ENCODE assay signal across 13 mouse cellular contexts in genomic region chr17:35147922-35148639, GRCm38 (mm10). TPM values are rescaled to one million over a fixed set of nuclear protein-coding genes. Genes with fewer than 3 reads are reported as not detected.
A peak's percentile ranks its signal among the peaks of the same experiment; 100 is the strongest.
DNase-seq lines count a peak whose midpoint lies in the region; ATAC-seq lines count a peak whose summit lies in the region.
"Had no signal": no experiment of that assay in that cellular context is flagged by ENCODE, and none has a peak within 500 bp of the region (broad histone marks: within the 10 kb centered on the region; RNA-seq: fewer than 3 reads in every experiment).

No protein-coding gene starts in this region.

- H3K4me3 ChIP-seq in heart, embryonic 12.5 days: no peak overlapping the region
- no peak overlapping the region for H3K4me3 ChIP-seq in midbrain, embryonic 12.5 days
- no peak overlapping the region for H3K4me3 ChIP-seq in midbrain, embryonic 16.5 days (ENCODE audit: low read depth, low read length)
- no peak overlapping the region for H3K4me3 ChIP-seq in embryonic facial prominence, embryonic 13.5 days
- H3K4me3 ChIP-seq in neural tube, embryonic 13.5 days: no peak overlapping the region
- H3K4me3 ChIP-seq: hindbrain, embryonic 13.5 days; stomach, embryonic 15.5 days had no signal

- DNase-seq in heart, adult 11 months: no peak
- DNase-seq in frontal cortex, postnatal 14 days (ENCODE audit: low spot score in 2 of 2): no peak
- DNase-seq: cerebellum, postnatal 36 days; kidney, postnatal 4 days; lung, postnatal 14 days; right cerebral cortex, postnatal 25 days had no signal

- no peaks in the 10 kb centered on the region for H3K27me3 ChIP-seq in heart, embryonic 12.5 days (replicated peaks)
- no peaks in the 10 kb centered on the region for H3K27me3 ChIP-seq in midbrain, embryonic 12.5 days
- no peaks in the 10 kb centered on the region for H3K27me3 ChIP-seq in midbrain, embryonic 16.5 days (ENCODE audit: control insufficient read depth, insufficient read depth, low read depth, low read length)
- no peaks in the 10 kb centered on the region for H3K27me3 ChIP-seq in embryonic facial prominence, embryonic 13.5 days
- no peaks in the 10 kb centered on the region for H3K27me3 ChIP-seq in neural tube, embryonic 13.5 days
- H3K27me3 ChIP-seq: hindbrain, embryonic 13.5 days; stomach, embryonic 15.5 days had no signal

- WGBS in heart, embryonic 12.5 days: 72% methylated on average over 5 of the region's 5 CpGs
- WGBS in midbrain, embryonic 12.5 days: 73% methylated on average over 5 of the region's 5 CpGs
- 62% methylated on average over 5 of the region's 5 CpGs for WGBS in midbrain, embryonic 16.5 days
- 69% methylated on average over 5 of the region's 5 CpGs for whole genome bisulfite sequencing in embryonic facial prominence, embryonic 13.5 days
- 66% methylated on average over 5 of the region's 5 CpGs for WGBS in neural tube, embryonic 13.5 days

- no peak overlapping the region for H3K4me2 ChIP-seq in heart, embryonic 12.5 days
- no peak overlapping the region for H3K4me2 ChIP-seq in midbrain, embryonic 12.5 days (replicated peaks)
- no peak overlapping the region for H3K4me2 ChIP-seq in midbrain, embryonic 16.5 days (ENCODE audit: low read length)
- H3K4me2 ChIP-seq in embryonic facial prominence, embryonic 13.5 days: no peak overlapping the region
- no peak overlapping the region for H3K4me2 ChIP-seq in neural tube, embryonic 13.5 days
- H3K4me2 ChIP-seq: hindbrain, embryonic 13.5 days; stomach, embryonic 15.5 days had no signal

- ATAC-seq in heart, embryonic 12.5 days (ENCODE audit: insufficient number of reproducible peaks, low FRiP score): no peak
- no peak for ATAC-seq in midbrain, embryonic 12.5 days (ENCODE audit: low FRiP score, low read depth)
- no peak for ATAC-seq in midbrain, embryonic 16.5 days
- ATAC-seq in embryonic facial prominence, embryonic 13.5 days (ENCODE audit: insufficient number of reproducible peaks, insufficient read depth, low FRiP score, low TSS enrichment, low read depth): no peak; the same call in 1 of the 2 replicates
- ATAC-seq in neural tube, embryonic 13.5 days (ENCODE audit: low read depth): no peak

- H3K9me3 ChIP-seq in heart, embryonic 12.5 days (replicated peaks): peaks cover 5% of the 10 kb centered on the region; the same call in 1 of the 2 replicates
- no peaks in the 10 kb centered on the region for H3K9me3 ChIP-seq in midbrain, embryonic 12.5 days
- H3K9me3 ChIP-seq in midbrain, embryonic 16.5 days (replicated peaks; ENCODE audit: control insufficient read depth, low read length, poor library complexity, severe bottlenecking): no peaks in the 10 kb centered on the region
- H3K9me3 ChIP-seq in embryonic facial prominence, embryonic 13.5 days: no peaks in the 10 kb centered on the region
- H3K9me3 ChIP-seq in neural tube, embryonic 13.5 days: no peaks in the 10 kb centered on the region
- H3K9me3 ChIP-seq: hindbrain, embryonic 13.5 days; stomach, embryonic 15.5 days had no signal

- H3K27ac ChIP-seq in heart, embryonic 12.5 days (ENCODE audit: poor library complexity, severe bottlenecking): peak overlapping the region; percentile 33; the same call in 1 of the 2 replicates
- 0 out of 2 replicates have a peak overlapping the region, but pooled peaks have one; percentile 3 for H3K27ac ChIP-seq in midbrain, embryonic 12.5 days (replicated peaks)
- no peak overlapping the region for H3K27ac ChIP-seq in midbrain, embryonic 16.5 days (ENCODE audit: low read length)
- H3K27ac ChIP-seq in embryonic facial prominence, embryonic 13.5 days: peak overlapping the region; percentile 33; the same call in 1 of the 2 replicates
- peak overlapping the region; percentile 49 for H3K27ac ChIP-seq in neural tube, embryonic 13.5 days (replicated peaks)
- H3K27ac ChIP-seq: stomach, embryonic 15.5 days had no signal

- H3K9ac ChIP-seq in heart, embryonic 12.5 days: no peak overlapping the region
- no peak overlapping the region for H3K9ac ChIP-seq in midbrain, embryonic 12.5 days (replicated peaks)
- H3K9ac ChIP-seq in midbrain, embryonic 16.5 days (ENCODE audit: low read depth, low read length): no peak overlapping the region
- H3K9ac ChIP-seq in embryonic facial prominence, embryonic 13.5 days: no peak overlapping the region
- no peak overlapping the region for H3K9ac ChIP-seq in neural tube, embryonic 13.5 days
- H3K9ac ChIP-seq: hindbrain, embryonic 13.5 days; stomach, embryonic 15.5 days had no signal

- peaks cover 97% of the 10 kb centered on the region for H3K36me3 ChIP-seq in heart, embryonic 12.5 days
- peaks cover 97% of the 10 kb centered on the region for H3K36me3 ChIP-seq in midbrain, embryonic 12.5 days
- peaks cover 67% of the 10 kb centered on the region for H3K36me3 ChIP-seq in midbrain, embryonic 16.5 days (ENCODE audit: control insufficient read depth, insufficient read depth, low read length)
- peaks cover 96% of the 10 kb centered on the region for H3K36me3 ChIP-seq in embryonic facial prominence, embryonic 13.5 days
- H3K36me3 ChIP-seq in neural tube, embryonic 13.5 days: peaks cover 97% of the 10 kb centered on the region

- H3K4me1 ChIP-seq in heart, embryonic 12.5 days (replicated peaks): no peaks in the 10 kb centered on the region
- no peaks in the 10 kb centered on the region for H3K4me1 ChIP-seq in midbrain, embryonic 12.5 days
- no peaks in the 10 kb centered on the region for H3K4me1 ChIP-seq in midbrain, embryonic 16.5 days (ENCODE audit: control insufficient read depth, insufficient read depth, low read length)
- no peaks in the 10 kb centered on the region for H3K4me1 ChIP-seq in embryonic facial prominence, embryonic 13.5 days
- H3K4me1 ChIP-seq in neural tube, embryonic 13.5 days (replicated peaks): no peaks in the 10 kb centered on the region
- H3K4me1 ChIP-seq: hindbrain, embryonic 13.5 days; stomach, embryonic 15.5 days had no signal

RNA-seq across cellular contexts. Expression of gene Bag6, which starts 13.1 kb away (rescaled TPM):
- 56.1 and 61.6 TPM in 2 replicates for polyA plus RNA-seq in heart, embryonic 12.5 days (2016; fragmentation: Nextera tagmentation; extraction: Ambion mirVana)
- polyA plus RNA-seq in midbrain, embryonic 12.5 days (2016; fragmentation: Nextera tagmentation; extraction: Ambion mirVana): 84.0 and 95.3 TPM in 2 replicates
- 70.5 and 75.7 TPM in 2 replicates for polyA plus RNA-seq in midbrain, embryonic 16.5 days (2015; fragmentation: Nextera tagmentation; extraction: Ambion mirVana)
- 65.1 and 67.8 TPM in 2 replicates for polyA plus RNA-seq in embryonic facial prominence, embryonic 13.5 days (2015; fragmentation: Nextera tagmentation; extraction: Ambion mirVana)
- 67.1 and 75.0 TPM in 2 replicates for polyA plus RNA-seq in neural tube, embryonic 13.5 days (2015; fragmentation: Nextera tagmentation; extraction: Ambion mirVana)

RNA-seq across cellular contexts. Expression of gene Apom, which starts 16.2 kb away (rescaled TPM):
- 1.3 and 8.3 TPM in 2 replicates for polyA plus RNA-seq in heart, embryonic 12.5 days (2016; fragmentation: Nextera tagmentation; extraction: Ambion mirVana)
- 0.65 and 1.5 TPM in 2 replicates for polyA plus RNA-seq in midbrain, embryonic 12.5 days (2016; fragmentation: Nextera tagmentation; extraction: Ambion mirVana)
- polyA plus RNA-seq in midbrain, embryonic 16.5 days (2015; fragmentation: Nextera tagmentation; extraction: Ambion mirVana): 0.24 and 0.29 TPM in 2 replicates
- polyA plus RNA-seq in embryonic facial prominence, embryonic 13.5 days (2015; fragmentation: Nextera tagmentation; extraction: Ambion mirVana): 0.28 and 8.7 TPM in 2 replicates
- polyA plus RNA-seq in neural tube, embryonic 13.5 days (2015; fragmentation: Nextera tagmentation; extraction: Ambion mirVana): 0.61 and 0.77 TPM in 2 replicates

RNA-seq across cellular contexts. Expression of gene Prrc2a, which starts 16.6 kb away (rescaled TPM):
- polyA plus RNA-seq in heart, embryonic 12.5 days (2016; fragmentation: Nextera tagmentation; extraction: Ambion mirVana): 132 and 148 TPM in 2 replicates
- polyA plus RNA-seq in midbrain, embryonic 12.5 days (2016; fragmentation: Nextera tagmentation; extraction: Ambion mirVana): 236 and 239 TPM in 2 replicates
- polyA plus RNA-seq in midbrain, embryonic 16.5 days (2015; fragmentation: Nextera tagmentation; extraction: Ambion mirVana): 148 and 167 TPM in 2 replicates
- 193 and 244 TPM in 2 replicates for polyA plus RNA-seq in embryonic facial prominence, embryonic 13.5 days (2015; fragmentation: Nextera tagmentation; extraction: Ambion mirVana)
- polyA plus RNA-seq in neural tube, embryonic 13.5 days (2015; fragmentation: Nextera tagmentation; extraction: Ambion mirVana): 178 and 185 TPM in 2 replicates

RNA-seq across cellular contexts. Expression of gene D17H6S53E, which starts 21.9 kb away (rescaled TPM):
- polyA plus RNA-seq in heart, embryonic 12.5 days (2016; fragmentation: Nextera tagmentation; extraction: Ambion mirVana): 8.6 and 8.7 TPM in 2 replicates
- polyA plus RNA-seq in midbrain, embryonic 12.5 days (2016; fragmentation: Nextera tagmentation; extraction: Ambion mirVana): 8.0 and 9.1 TPM in 2 replicates
- 7.8 and 8.7 TPM in 2 replicates for polyA plus RNA-seq in midbrain, embryonic 16.5 days (2015; fragmentation: Nextera tagmentation; extraction: Ambion mirVana)
- polyA plus RNA-seq in embryonic facial prominence, embryonic 13.5 days (2015; fragmentation: Nextera tagmentation; extraction: Ambion mirVana): 10.9 and 12.3 TPM in 2 replicates
- polyA plus RNA-seq in neural tube, embryonic 13.5 days (2015; fragmentation: Nextera tagmentation; extraction: Ambion mirVana): 8.9 and 10.6 TPM in 2 replicates

RNA-seq across cellular contexts. Expression of gene Csnk2b, which starts 26.2 kb away (rescaled TPM):
- 190 and 207 TPM in 2 replicates for polyA plus RNA-seq in heart, embryonic 12.5 days (2016; fragmentation: Nextera tagmentation; extraction: Ambion mirVana)
- polyA plus RNA-seq in midbrain, embryonic 12.5 days (2016; fragmentation: Nextera tagmentation; extraction: Ambion mirVana): 279 TPM in 2 replicates
- 315 and 331 TPM in 2 replicates for polyA plus RNA-seq in midbrain, embryonic 16.5 days (2015; fragmentation: Nextera tagmentation; extraction: Ambion mirVana)
- polyA plus RNA-seq in embryonic facial prominence, embryonic 13.5 days (2015; fragmentation: Nextera tagmentation; extraction: Ambion mirVana): 278 and 298 TPM in 2 replicates
- 333 and 339 TPM in 2 replicates for polyA plus RNA-seq in neural tube, embryonic 13.5 days (2015; fragmentation: Nextera tagmentation; extraction: Ambion mirVana)
